Mouse (Mus musculus) spleen, adult 2 months (tissue): Measurements from ENCODE around the gene Kif23. TPM values are rescaled to one million over a fixed set of nuclear protein-coding genes. Genes with fewer than 3 reads are reported as not detected.

Source experiments
- DNase-seq, 2 experiments: peaks; one replicate each; pipeline versions ENCODE4 v3.0.0 to v3.0.0-alpha.2; 2012 to 2021; ENCODE audit warnings: low spot score in 2 of 2, low read depth in 1 of 2
- H3K27ac ChIP-seq: fragments of 200-500 bp; 2 replicates; pipeline ENCODE4 v1.5.1; 2012; ENCODE audit warnings: low read length, inconsistent platforms; ENCODE audit not compliant: insufficient read depth
- H3K27me3 ChIP-seq: fragments of 200-500 bp; 2 replicates; pipeline ENCODE4 v1.6.1; 2012; ENCODE audit warnings: mild to moderate bottlenecking, moderate library complexity, low read length, inconsistent platforms; ENCODE audit not compliant: control insufficient read depth, insufficient read depth
- H3K36me3 ChIP-seq: fragments of 200-500 bp; 2 replicates; pipeline ENCODE4 v1.6.1; 2012; ENCODE audit warnings: mild to moderate bottlenecking, low read length, inconsistent platforms; ENCODE audit not compliant: control insufficient read depth, insufficient read depth
- H3K4me1 ChIP-seq: fragments of 200-500 bp; 2 replicates; pipeline ENCODE4 v1.6.1; 2011; ENCODE audit warnings: inconsistent platforms; ENCODE audit not compliant: control insufficient read depth, insufficient read depth, insufficient read length
- H3K4me3 ChIP-seq: fragments of 200-500 bp; 2 replicates; pipeline ENCODE4 v1.5.1; 2011; ENCODE audit warnings: mild to moderate bottlenecking, inconsistent platforms; ENCODE audit not compliant: insufficient read depth, insufficient read length; ENCODE audit errors: extremely low read depth
- CTCF ChIP-seq: fragments of 200-500 bp; IDR thresholded peaks from 2 replicates; pipeline ENCODE4 v1.5.1; 2011; ENCODE audit warnings: mild to moderate bottlenecking, inconsistent platforms; ENCODE audit not compliant: insufficient read depth, insufficient read length, insufficient replicate concordance; ENCODE audit errors: extremely low read depth
- POLR2A ChIP-seq: fragments of 200-500 bp; IDR thresholded peaks from 2 replicates; pipeline ENCODE4 v1.6.1; 2011; ENCODE audit warnings: low read depth, low read length, inconsistent platforms
- WGBS: fragments of 180-500 bp; shearing (Covaris S2); methylation state at CpG from one replicate; pipeline ENCODE4 v1.1.7; 2018; 5-methylcytosine and 5-hydroxymethylcytosine counted together
- polyA plus RNA-seq: library from polyadenylated mRNA; depleted of rRNA; stranded (reverse); fragments of >200 nt; gene quantifications from 2 replicates; pipeline ENCODE4 v1.2.3, GENCODE M21; 2012; rRNA removed

Gene Kif23
- 4.6 and 4.7 TPM in 2 replicates for polyA plus RNA-seq

DNA sequence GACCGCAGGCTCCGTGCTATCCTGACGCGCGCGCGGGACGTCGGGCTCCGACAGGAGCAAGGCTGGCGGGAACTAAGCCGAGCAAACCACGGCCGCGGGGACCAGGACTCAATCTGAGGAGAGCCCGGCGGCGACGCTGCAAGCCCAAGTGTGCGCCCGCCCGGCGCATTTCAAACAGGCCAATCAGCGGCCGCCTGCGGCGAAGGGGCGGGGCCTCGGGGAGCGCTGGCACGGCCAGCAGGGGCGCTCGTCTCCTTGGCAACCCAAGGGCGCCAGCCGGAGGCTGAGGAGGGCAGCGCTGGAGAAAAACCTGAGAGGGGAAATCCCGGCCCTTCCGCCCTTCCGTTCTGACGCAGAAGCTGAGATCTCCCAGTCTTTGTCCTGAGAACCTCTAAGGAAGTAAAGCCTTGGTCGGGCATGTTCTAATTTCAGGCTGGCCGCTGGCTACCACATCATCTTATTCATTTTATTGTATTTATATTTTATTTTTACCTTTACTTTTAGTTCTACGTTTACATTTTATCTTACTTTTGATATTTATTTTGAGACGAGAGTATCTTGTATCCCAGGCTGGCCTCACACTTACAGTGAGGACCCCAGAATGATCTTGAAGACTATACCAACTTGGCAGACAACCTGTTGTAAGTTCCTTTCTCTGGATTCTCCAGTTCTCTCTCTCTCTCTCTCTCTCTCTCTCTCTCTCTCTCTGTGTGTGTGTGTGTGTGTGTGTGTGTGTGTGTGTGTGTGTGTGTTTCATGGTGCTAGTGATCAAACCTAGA, at the start of gene Kif23:
Gene Kif23, minus strand, starts transcription at position 152 of the 779 bp plus-strand sequence.
- TF ChIP-seq CTCF = peak; percentile 76
- peak; percentile 8; the same call in 1 of the 2 replicates for TF ChIP-seq POLR2A
- H3K4me1 ChIP-seq = no peaks in the 10 kb centered on the region; the same call in 1 of the 2 replicates
- no peaks in the 10 kb centered on the region for H3K36me3 ChIP-seq
- no peaks in the 10 kb centered on the region for H3K27me3 ChIP-seq
- WGBS = under 1% methylated on average over 44 of the region's 44 CpGs
- H3K27ac ChIP-seq = peak within 1 kb of the TSS; percentile 4; the same call in 1 of the 2 replicates
- H3K4me3 ChIP-seq = peak within 1 kb of the TSS; percentile 81
- peak; percentile 88 to 97 for DNase-seq

DNA sequence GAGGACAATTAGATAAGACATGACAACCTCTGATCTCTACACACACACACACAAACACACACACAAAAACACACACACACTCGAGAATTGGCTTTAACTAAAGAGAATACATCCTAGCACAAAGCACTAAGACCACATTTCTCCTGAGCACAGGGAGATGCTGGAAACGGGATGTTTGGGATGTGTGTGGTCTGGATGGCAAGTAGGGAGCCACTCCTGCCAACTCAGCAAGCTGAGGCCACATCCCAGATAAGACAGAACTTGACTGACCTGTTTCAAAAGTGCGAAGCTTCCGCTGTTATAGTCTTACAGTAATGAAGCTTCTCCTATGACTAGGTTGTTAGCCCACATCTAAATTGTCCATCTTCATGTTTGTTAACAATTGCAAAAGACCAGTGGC, 44.6 kb upstream of the Kif23 start:
- Histone ChIP-seq H3K27me3 (no peaks in the 10 kb centered on the region), H3K4me3 (no peak overlapping the region), H3K36me3 (no peaks in the 10 kb centered on the region), H3K27ac (no peak overlapping the region), H3K4me1 (no peaks in the 10 kb centered on the region)
- TF ChIP-seq POLR2A (no peak), CTCF (no peak)
- DNase-seq = no peak
- 82% methylated on average over 4 of the region's 4 CpGs for WGBS

DNA sequence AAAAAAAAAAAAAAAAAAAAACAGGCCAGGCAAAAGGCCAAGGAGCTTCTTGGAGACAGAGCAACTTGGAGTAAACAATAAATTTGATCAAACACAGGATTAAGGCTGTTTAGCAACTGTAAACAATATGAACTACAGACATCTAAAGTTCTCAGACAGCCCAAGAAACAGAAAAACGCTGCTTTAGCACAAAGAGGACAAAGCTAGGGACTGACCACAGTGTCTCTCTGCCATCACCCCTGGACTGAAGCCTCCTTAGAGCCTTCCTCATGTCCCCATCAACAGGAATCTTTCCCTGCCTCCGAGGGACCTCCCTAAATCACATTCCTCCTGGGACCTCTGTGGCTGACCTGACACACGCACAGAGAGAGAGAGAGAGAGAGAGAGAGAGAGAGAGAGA, 44.2 kb upstream of the Kif23 start:
- H3K27me3 ChIP-seq = no peaks in the 10 kb centered on the region
- 76% methylated on average over 3 of the region's 3 CpGs for WGBS
- H3K4me1 ChIP-seq = no peaks in the 10 kb centered on the region
- no peak overlapping the region for H3K27ac ChIP-seq
- H3K4me3 ChIP-seq = no peak overlapping the region
- DNase-seq = no peak
- TF ChIP-seq POLR2A (no peak), CTCF (no peak)
- no peaks in the 10 kb centered on the region for H3K36me3 ChIP-seq

GRCm38 (mm10) chr9:61986055-61986454, 39.5 kb upstream of the Kif23 start:
- DNase-seq = no peak
- no peak for TF ChIP-seq CTCF
- TF ChIP-seq POLR2A = no peak
- Histone ChIP-seq H3K27me3 (no peaks in the 10 kb centered on the region), H3K4me1 (peaks cover 9% of the 10 kb centered on the region; the same call in 1 of the 2 replicates), H3K27ac (no peak overlapping the region), H3K36me3 (no peaks in the 10 kb centered on the region), H3K4me3 (no peak overlapping the region)
- WGBS = 38% methylated on average over 7 of the region's 7 CpGs

DNA sequence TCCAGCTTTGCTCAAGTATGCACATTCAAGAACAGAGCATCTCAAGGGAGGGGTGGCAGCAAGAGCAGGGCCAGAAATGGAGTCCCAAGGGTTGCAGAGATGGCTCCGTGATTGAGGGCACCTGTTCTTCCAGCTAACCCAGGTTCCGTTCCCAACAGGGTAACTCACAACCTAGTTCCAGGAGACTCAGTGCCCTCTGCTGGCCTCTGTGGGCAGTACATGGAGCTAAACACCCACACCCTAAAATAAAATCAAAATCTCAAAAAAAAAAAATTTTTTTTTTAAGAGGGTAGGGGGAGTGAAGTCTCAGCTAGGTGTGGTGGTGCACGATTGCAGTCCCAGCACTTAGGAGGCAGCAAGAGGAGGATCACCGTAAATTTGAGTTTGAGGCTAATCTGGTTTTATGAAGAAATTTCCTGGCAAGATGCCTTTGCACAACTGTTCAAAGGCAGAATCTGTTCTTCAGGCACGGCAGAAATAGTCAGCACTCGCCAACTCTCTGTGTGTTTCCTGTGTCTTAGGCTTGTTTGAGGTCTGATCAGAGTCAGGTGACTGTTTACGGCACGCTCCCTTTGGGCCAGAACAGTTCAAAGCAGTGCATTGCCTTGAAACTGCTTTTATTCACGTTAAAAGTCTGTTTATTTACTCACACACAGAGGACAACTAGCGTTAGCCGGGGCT, 38.7 kb upstream of the Kif23 start:
- no peak for TF ChIP-seq POLR2A
- peak; percentile 69; the same call in 1 of the 2 replicates for TF ChIP-seq CTCF
- H3K27ac ChIP-seq = peak overlapping the region; percentile 37
- H3K27me3 ChIP-seq = no peaks in the 10 kb centered on the region
- H3K36me3 ChIP-seq = no peaks in the 10 kb centered on the region
- 21% methylated on average over 11 of the region's 11 CpGs for WGBS
- no peak overlapping the region for H3K4me3 ChIP-seq
- peak; percentile 42 to 73 for DNase-seq
- H3K4me1 ChIP-seq = peaks cover 9% of the 10 kb centered on the region; the same call in 1 of the 2 replicates

GRCm38 (mm10) chr9:61982940-61983620, 36.5 kb upstream of the Kif23 start:
- peak; percentile 47 to 80 for DNase-seq
- Histone ChIP-seq H3K27ac (0 out of 2 replicates have a peak overlapping the region, but pooled peaks have one; percentile 34), H3K36me3 (no peaks in the 10 kb centered on the region), H3K4me3 (no peak overlapping the region), H3K27me3 (no peaks in the 10 kb centered on the region), H3K4me1 (peaks cover 9% of the 10 kb centered on the region; the same call in 1 of the 2 replicates)
- WGBS = 59% methylated on average over 7 of the region's 7 CpGs
- TF ChIP-seq POLR2A (no peak), CTCF (no peak)
